Mouse (Mus musculus) c-Kit-positive CD71-negative TER-119-negative erythroid progenitor cells, embryonic 14.5 days (primary cell): ENCODE measurements at regions not wholly inside any gene's neighbourhood (a gene's known extent, or its start where the extent isn't known, plus 50 kb on each side); places are given as distances from the start of the nearest gene placed in this dataset.

ENCODE experiments used
- DNase-seq: peaks from one replicate; pipeline ENCODE4 v3.0.0-alpha.2; 2013; ENCODE audit warnings: low read depth

DNA sequence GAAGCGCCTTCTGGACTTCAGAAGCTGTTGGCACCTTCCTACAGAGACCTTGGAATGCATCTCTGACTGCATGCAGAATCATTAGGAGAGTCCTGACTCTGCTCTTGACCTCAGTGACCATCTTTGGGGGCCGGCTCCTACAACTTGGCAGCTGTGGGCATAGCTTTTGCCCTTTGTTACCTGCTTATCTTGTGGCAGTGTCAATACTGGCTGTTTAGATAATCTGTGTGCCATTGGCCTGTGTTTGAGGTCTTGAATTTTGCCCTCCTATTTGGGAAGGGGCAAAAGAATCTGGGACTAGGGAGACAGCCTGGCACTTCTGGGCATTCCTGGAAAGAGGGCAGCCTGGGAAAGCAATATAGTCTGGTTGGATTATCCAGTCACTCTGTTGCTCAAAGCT lies 137.8 kb upstream of the Gli2 start:
- no peak for DNase-seq

DNA sequence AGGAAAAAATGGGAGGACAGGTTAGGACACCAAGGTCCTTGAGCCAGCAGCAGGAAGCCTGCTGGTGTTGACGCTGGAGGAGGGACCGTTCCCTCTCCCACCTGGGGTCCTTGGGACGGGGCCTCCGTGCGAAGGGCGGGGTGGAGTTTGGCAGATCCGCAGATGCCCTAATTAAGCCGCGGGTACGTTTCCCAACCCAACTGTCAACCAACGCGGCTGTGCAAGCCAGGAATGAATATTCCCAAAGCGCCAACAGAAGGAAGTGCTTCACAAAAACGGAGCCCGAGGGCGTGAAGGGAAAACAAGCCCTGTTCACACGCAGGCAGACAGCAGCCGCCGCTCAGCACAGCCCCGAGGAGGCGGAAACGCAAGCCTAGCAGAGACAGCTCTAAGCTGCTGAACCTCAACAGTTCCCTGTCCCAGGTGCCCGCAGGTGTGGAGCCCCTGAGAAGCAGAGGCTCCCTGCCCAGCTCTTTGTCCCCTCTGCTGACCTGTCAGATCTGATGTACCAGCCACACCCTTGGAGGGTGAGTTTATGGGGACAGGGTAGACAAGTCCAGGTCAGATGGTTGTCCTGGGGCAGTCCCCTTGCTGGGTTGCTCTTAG lies 136.1 kb upstream of the Gli2 start:
- DNase-seq: no peak

DNA sequence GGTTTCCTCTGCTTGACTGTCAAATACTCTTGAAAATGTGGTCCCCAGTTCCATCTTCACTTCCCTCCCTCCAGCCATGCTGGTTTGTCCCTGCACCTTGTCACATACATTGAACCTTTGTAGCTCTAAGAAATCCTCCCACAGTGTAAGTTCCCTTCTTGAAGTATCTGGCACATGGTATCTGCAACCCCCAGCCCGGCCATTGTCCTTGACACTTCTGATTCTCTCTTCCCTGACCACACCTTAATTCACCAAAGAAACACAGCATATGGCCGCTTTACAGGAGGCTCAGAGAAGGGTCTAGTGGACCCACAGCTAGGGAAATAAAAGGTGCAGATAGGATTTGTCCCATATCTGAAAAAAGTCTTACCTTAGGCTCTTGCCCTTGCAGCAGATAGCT lies 133.9 kb upstream of the Gli2 start:
- DNase-seq: no peak

DNA sequence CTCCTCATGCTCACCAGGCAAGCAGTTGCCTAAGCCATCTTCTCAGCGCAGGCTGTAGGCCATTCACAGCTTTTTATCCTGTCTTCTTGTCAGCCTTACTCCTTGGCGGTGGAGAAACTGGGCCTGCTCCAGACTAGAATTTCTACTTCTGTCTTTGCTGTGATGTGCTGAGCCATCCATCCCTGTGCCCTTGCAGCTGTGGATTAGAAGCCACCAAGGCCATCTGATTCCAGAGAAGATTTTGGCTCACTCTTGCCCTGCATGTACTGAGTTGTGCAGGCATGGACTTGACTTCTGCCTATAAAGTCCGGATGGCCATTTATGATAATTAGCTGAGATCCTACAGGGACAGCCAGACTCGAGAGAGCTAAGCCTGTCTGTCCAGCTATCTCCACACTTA lies 133.4 kb upstream of the Gli2 start:
- no peak for DNase-seq

DNA sequence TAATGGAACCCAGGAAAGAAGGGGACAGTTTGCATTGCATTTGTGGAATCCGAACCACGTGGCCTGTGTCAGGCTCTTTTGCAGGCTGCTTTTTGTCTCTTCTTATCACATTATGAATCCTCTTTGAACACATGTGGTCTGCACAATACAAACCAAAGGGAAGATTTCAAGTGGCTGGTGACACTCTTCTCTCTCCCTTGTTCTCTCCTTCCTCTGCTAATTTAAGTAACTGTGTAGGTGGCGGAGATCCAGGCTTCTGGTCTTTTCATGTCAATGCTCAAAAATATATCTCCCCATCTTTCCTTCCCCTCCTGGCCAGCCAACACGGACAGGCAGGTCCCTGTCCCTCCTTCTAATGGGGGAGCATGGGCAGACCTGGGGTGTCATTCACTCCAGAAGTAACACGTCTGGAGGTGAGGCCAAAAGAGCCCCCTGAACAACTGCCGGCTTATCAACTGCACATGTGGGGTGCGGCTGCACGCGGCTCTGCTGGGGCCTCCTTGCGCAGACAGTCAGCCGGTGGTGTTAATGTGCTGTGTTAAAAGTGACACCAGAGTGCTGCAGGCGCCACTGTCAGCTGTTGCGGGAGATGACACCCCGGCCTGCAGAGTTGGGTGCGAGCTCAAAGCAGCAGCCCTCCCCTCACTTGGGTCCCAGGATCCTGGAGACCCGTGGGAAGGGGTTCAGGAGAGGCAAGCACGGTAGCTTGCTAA lies 130.3 kb upstream of the Gli2 start:
- DNase-seq: no peak

DNA sequence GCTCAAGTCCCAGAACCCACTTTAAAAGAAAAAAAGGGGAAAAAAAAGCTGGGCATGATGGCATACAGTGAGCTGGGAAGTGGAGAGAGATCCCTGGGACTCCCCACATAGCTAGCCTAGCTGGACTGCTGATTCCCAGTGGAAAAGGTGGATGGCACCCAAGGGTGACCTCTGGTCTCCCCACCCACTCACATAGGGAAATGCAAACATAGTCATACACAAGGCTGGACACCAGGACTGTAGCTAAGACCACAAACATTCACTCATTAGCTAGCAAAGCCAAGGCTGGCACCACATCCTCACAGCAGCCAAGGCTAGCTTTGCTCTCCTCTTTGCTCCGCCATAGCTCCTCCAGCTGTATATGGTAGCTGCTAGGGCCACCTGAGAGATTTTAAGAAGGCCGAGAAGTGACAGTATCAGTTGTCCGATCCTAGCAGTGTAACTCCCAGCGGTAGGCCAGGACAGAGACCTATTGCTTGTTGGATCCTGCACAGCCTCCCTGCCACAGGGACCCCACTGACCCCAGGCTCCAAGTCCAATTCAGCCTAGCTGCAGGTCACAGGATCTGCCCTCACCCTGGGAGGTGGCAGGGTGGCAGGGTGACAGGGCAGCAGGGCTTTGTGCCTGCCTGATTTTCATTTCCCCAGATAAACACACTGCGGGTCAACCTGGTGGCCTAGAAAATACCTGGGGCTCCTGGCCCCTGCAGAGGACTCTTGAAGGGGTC lies 119.8 kb upstream of the Gli2 start:
- no peak for DNase-seq

DNA sequence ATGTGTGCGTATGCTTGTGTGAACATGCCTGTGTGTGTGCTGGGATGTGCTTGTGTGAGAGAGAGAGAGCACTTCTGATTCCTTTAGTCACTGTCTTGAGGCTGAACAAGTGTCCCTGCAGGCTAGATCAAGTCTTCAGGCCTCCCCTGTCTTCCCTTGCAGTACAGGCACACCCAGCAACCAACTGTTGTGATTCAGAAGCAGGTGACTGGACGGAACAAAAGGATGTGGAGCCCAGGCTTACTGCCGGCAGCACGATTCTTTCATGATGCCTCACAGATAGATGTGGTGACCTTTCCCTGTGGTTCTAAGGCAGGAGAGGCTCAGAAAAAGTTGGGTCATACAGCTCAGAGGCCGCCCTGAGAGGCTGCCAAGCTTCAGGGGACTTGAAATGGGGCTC lies 114.0 kb upstream of the Gli2 start:
- DNase-seq: no peak

DNA sequence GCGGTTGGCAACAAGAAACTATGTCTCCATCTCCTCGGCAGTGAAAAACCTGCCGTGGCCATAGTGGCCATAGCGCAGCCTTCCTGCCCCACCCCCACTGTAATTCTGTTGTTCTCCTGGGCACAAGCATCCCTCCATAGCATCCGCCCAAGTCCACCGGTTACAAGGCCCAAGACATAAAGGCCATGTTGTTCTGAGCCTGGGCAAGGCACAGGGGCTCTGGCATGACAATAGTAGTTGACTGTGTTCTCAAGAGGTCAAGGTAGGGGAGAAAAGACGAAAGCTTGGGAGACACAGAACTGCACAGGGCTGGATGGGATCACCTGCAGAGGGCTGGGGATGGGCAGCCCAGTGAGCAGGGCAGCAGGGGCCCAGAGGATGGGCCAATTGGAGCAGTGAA lies 112.9 kb upstream of the Gli2 start:
- DNase-seq: no peak

DNA sequence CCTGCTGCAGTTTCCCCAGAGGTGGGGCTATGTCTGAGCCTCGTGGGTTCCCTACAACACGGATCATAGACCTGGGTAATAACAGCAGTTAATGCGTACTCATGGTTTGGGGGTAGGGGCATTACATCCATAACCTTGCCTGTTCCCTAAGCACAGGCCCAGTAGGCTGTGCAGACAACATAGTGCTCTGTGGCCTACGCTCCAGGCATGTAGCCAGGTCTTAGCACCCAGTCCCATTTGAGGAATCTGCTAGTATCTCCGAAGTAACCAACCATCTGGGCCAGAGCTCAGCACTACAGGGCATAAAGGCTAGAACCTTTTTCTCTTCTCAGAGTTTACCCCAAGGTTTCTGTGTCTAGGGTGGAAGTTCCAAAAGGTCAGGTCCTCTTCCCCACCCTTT lies 111.4 kb upstream of the Gli2 start:
- no peak for DNase-seq

DNA sequence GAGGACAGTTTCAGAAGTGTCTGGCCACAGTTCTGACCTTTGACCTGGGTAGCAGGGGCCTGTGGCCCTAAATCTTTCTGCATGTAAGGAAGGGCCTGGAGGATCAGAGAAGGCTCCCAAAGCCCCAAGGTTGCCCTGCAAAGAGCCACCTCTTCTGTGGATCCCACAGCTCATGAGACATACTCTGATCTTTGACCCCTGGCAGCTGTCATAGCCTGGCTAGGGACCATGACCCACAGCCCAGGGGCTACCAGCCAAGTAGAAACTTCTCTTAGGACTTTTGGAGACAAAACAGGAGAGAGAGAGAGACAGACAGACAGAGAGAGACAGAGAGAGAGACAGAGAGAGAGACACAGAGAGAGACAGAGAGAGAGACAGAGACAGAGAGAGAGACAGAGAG lies 110.4 kb upstream of the Gli2 start:
- DNase-seq: no peak

DNA sequence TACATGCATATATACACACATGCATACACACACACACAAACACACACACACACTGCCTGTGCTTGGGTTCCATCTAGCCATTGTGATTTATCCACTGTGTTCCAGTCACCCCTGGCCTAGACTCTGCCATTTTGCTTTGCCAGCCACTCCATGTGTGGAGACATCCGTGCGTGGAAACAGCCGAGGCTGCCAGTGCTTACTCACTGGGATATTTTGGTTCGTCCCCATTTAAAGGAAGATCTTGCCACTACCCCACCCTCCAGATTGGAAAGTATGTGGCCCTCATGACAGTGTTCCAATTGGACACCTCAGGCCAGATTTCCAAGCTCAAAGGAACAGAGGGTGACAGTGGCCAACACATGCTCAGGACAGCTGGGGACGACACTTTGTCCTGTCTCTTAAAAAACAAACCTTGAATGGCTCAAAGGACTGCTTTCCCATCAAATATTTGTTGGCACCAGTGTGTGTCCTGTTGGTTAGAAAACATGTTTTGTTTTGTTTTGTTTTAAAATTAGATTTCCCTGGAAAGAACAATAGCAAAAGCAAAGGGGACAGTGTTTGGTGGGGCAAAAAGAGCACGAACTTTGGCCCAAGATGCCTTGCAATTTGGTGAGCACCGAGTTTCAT lies 109.8 kb upstream of the Gli2 start:
- DNase-seq: no peak

DNA sequence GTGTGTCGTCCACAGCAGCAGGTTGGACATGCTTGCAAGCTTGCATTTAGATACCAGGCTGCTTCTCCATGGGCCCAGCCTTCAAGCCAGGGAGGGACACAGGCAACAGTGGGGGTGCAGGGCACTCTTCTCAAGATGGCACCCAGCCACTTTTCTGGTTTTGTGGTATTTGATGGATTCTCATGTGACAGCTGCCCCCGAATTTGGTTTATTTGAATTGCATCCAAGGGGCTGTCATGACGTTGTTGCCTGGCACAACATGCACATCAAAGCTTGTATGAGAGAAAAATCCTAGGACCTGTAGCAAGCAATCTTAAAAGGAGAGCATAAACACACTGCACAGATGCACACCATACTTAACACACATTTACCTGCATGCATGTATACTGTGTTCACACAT lies 108.3 kb upstream of the Gli2 start:
- no peak for DNase-seq

DNA sequence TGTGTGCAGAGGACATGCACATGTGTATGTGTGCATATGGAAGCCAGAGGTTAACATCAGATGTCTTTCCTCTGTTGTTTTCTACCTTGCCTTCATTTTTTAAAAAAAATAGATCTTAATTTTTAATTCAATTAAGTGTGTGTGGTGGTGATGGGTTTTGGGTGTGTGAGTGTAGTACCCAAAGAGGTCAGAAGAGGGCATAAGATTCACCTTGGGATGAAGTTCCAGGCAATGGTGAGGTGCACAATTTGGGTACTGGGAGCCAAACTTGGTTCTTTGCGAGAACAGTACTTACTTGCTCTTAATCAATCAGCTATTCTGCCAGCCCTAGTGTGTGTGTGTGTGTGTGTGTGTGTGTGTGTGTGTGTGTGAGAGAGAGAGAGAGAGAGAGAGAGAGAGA lies 106.9 kb upstream of the Gli2 start:
- DNase-seq: no peak

DNA sequence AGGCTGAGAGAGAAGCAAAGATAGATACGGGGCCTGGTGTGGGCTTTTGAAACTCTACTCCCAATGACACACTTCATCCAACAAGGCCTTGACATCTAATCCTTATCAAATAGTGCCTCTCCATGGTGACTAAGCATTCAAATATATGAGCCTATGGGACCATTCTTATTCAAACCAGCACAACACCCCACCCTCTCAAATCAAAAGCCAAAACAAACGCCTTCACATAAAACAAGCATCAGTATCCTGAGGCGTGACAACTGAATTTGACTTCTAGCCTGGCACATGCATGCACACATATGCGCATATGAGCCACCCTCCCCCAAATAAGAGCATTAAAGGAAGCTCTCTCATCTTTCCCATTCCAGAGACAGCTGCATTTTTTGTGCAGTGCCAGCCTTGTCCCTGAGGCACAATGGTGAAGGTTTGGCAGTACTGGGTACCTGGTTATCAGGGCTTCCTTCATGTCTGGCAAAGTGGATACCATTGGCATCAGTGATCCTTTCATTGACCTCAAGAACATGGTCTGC lies 103.8 kb upstream of the Gli2 start:
- DNase-seq: no peak

DNA sequence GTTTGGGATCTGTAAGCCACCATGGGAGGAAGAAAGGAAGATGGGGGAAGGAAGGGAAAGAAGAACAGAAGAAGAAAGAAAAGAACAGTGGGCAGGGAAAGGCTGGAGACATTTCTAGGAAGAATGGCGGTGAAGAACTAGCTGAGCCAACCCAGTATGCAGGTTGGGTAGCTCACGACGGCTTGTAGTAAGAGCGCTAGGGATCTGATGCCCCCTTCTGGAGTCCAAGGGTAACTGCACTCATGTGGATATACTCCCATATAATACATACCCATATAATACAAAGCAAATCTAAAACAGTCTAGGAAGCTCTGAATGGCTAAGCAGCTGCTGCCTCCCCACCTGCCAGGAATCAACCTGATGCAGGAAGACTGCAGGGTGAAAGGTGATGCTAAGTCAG lies 100.2 kb upstream of the Gli2 start:
- DNase-seq: no peak

DNA sequence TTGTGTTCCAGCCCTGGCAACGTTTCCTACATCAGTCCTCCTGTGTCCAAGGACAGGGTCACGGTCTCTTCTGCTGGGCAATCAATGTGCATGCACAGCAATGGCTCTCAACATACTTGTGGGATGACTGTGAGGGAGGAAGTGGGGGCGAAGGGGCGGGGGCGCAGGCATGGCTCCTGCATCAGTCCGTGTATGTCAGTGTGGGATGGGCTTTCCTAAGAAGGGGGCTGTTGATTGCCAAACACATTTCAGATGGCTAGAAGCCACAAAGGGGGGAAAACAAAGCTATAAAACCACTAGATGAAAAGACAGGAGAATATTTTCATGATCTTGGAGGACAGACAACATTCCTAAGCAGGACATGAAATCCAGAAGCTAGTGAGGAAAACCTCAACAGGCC lies 99.4 kb upstream of the Gli2 start:
- no peak for DNase-seq

DNA sequence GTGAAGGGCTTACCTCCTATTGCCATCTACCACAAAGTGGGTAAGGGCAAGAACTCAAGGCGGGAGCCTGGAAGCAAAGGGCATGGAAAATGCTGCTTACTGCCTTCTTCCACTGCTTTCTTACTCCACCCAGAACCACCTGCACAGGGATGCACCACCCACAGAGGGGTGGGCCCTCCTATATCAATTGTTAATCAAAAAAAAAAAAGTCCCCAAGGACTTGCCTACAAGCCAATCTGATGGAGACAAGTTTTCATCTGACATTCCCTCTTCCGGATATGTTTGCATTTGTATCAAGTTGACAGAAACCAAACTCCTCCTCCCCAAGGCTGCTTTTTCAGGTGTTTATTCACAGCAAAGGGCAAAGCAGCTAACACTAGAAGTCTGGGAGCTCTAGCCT lies 94.1 kb upstream of the Gli2 start:
- DNase-seq: no peak

DNA sequence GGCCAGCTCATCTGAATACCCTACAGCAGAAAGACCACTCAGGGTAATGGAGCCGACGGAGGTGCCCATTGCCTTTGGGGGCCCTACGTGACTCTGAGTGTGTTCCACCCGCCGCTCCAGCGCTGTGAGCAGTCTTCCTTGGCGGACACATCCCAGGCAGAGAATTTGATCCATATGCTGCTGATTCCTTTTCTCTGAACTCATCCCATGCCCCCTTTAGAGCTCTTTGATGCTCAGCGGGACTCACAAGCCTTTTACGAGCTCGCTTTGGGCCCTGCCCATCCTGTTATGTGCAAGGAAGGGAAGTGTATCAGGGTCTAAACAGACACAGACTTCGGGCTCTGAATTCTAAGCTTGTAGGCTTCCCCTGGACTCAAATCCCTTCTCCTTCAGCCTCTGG lies 90.4 kb upstream of the Gli2 start:
- DNase-seq: no peak

DNA sequence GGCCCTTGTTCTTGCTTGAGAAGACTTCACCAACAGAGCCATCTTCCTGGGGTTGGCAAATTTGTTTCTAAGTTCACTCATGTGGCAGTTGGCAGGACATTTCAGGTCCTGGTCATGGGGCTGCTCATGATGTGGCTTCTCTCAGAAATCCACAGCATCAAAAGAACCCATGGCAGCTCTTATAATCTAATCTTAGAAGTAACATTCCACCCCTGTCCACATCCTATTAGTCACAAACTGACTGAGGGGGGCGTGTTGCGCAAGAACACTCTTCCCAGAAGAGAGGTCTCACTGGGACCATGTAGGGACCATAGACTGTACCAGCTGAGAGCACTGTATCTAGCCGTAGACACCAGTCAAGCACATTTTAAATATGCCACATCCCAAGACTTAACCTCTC lies 75.6 kb upstream of the Gli2 start:
- no peak for DNase-seq

DNA sequence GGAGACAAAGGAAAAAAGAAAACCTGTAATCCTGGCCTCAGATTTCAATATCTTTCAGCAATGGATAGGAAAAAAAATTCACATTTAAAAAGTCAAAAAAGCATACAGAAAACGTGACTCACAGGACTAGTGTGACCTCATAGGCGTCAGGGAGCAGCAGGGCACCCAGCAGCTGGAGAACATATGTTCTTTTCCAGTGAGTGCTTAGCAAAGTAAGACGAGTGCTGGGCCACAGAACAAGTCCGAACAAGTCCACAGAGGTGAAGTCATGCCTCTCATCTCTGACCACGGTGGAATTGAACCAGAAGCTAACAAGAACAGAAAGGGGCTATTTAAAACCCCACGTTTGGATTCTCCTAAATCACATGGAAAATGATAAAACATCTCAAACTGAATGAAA lies 72.1 kb upstream of the Gli2 start:
- DNase-seq: no peak

DNA sequence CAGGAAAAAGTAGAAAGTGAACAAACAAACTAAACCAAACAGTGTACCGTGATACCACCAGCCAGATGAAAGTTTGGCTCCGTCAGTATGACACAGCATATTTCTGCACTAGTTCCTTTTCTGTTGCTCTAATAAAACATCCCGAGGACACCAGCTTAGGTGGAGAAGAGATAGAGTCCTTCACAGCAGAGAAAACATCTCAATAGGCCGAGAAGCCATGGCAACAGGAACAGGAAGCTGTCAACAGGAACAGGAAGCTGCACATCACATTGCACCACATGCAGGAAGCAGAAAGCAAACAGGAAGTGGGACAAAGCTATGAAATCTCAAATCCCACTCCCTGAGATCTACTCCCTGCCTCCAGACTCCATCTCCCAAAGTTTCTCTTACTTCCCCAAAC lies 71.4 kb upstream of the Gli2 start:
- DNase-seq: no peak

DNA sequence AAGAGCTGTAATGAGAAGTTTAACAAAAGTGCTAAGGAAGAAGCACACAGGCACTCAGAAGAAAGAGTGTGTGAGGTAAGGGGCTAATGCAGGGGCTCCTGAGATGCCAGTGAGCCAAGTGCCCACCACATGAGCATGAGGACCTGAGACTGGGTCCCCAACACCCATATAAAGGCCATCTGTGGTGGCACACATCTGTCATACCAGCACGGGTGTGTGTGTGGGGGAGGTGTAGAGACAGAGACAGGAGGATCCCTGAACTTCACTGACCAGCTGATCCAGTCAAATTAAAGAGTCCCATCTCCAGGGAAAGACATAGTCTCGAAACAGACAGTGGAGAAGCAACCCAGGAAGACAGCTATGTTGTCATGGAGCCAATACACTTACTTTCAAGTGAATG lies 70.6 kb upstream of the Gli2 start:
- DNase-seq: no peak

DNA sequence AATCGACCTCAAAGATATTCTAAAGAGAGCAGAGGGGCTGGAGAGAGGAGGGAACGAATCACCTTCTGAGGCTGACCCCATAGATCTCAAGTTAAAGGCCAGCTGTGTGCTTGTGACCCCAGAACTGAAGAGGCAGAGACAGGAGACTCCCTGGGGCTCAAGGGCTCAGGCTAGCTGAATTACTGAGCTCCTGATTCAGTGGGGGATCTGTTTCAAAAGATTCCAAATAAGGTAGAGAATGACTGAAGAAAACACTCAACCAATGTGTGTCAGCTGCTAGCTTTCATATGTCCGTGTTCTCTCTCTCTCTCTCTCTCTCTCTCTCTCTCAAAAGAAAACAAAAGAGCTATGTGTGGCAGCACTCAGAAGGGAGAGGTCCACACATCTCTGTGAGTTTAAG lies 70.0 kb upstream of the Gli2 start:
- no peak for DNase-seq
